Mouse (Mus musculus) urinary bladder, postnatal 10 days (tissue): ENCODE measurements around the gene 4930572O03Rik.
"Not testable (repeated sequence)": the region's sequence is repeated elsewhere in the genome, so short reads cannot be mapped to it uniquely, and the experiment has no call there.

Experiments used
- DNase-seq: peaks from one replicate; pipeline ENCODE4 v3.0.0; 2022; ENCODE audit warnings: low spot score

The 4930572O03Rik gene

GRCm38 (mm10) chr5:15618764-15619163 is 38.1 kb downstream of the 4930572O03Rik start, which contains the start of gene Speer4d:
Gene Speer4d, plus strand, starts transcription at chr5:15619064.
- DNase-seq = not testable (repeated sequence)

GRCm38 (mm10) chr5:15616195-15616594 is 40.7 kb downstream of the 4930572O03Rik start:
- DNase-seq = not testable (repeated sequence)

GRCm38 (mm10) chr5:15610695-15611094 is 46.2 kb downstream of the 4930572O03Rik start:
- DNase-seq = not testable (repeated sequence)

GRCm38 (mm10) chr5:15606677-15607076 is 50.2 kb downstream of the 4930572O03Rik start:
- peak; percentile 13 for DNase-seq

GRCm38 (mm10) chr5:15603585-15603984 is 53.3 kb downstream of the 4930572O03Rik start:
- not testable (repeated sequence) for DNase-seq

GRCm38 (mm10) chr5:15603008-15603407 is 53.9 kb downstream of the 4930572O03Rik start:
- DNase-seq = not testable (repeated sequence)

- DNase-seq = not testable (repeated sequence)
Observed at GRCm38 (mm10) chr5:15602424-15602947, 54.4 kb downstream of the 4930572O03Rik start.
